Mouse (Mus musculus): ENCODE measurements around the gene Tfdp2.

DNA sequence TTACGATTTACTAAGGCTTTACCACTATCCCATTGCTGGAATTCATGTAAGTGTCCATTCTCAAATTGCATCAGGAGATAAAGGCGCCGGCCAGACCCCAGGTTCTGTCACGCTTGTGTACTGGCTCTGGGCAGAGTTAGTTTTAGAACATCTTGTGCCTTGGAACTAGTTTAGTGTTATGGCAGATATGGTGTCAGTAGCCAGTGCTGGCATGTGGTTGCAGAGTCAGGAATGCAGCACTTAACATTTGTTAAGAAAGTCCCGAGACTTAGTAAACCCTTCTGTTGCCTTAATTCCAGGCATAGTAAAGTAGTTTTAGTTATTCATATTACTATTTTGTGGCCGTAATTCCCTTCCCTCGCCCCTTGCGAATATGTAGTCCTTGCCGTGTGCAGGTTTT lies 1.7 kb downstream of the Tfdp2 start:
- no peak for TF ChIP-seq CTCF (IDR thresholded peaks at IDR 0.05; ENCODE audit: low read depth, low read length)
- no peak for TF ChIP-seq POLR2A (IDR thresholded peaks at IDR 0.05; ENCODE audit: extremely low read depth, insufficient read depth, low read length)
